Mouse (Mus musculus) ES-E14 (cell line): ENCODE measurements around the gene Nphp1.

Experiments used
- MAFK ChIP-seq: IDR thresholded peaks from 2 replicates; pipeline ENCODE4 v1.6.1; 2014; ENCODE audit warnings: mild to moderate bottlenecking, low read depth, low read length, inconsistent platforms; ENCODE audit not compliant: insufficient read depth
- ZC3H11A ChIP-seq: IDR thresholded peaks from 2 replicates; pipeline ENCODE4 v1.6.1; 2012; ENCODE audit warnings: low read depth, mild to moderate bottlenecking, inconsistent platforms, low read length, borderline replicate concordance

- TF ChIP-seq MAFK (no peak), ZC3H11A (no peak)
Measured at GRCm38 (mm10) chr2:127760014-127760413, 28.7 kb downstream of the Nphp1 start.
